Mouse (Mus musculus): ENCODE data around the gene Ndufb2. TPM values are rescaled to one million over a fixed set of nuclear protein-coding genes. Genes with fewer than 3 reads are reported as not detected.

Gene Ndufb2
- polyA plus RNA-seq, 1 experiment from 2014 or later: 299 TPM

- Histone ChIP-seq H3K9ac (no peak overlapping the region), H3K36me3 (peaks cover 27% of the 10 kb centered on the region), H3K9me3 (no peaks in the 10 kb centered on the region), H3K27ac (no peak overlapping the region), H3K27me3 (no peaks in the 10 kb centered on the region), H3K4me2 (replicated peaks) (no peak overlapping the region; the same call in 1 of the 2 replicates), H3K4me1 (peaks cover 4% of the 10 kb centered on the region; the same call in 1 of the 2 replicates), H3K4me3 (no peak overlapping the region)
- 95% methylated on average over 4 of the region's 4 CpGs for WGBS
- no peak for ATAC-seq (ENCODE audit: insufficient number of reproducible peaks, insufficient read depth, low FRiP score, low TSS enrichment)
These were observed 893 bp upstream of the Ndufb2 start for GRCm38 (mm10) chr6:39591481-39591880.

- Histone ChIP-seq H3K4me3 (no peak overlapping the region), H3K27ac (no peak overlapping the region), H3K4me2 (replicated peaks) (no peak overlapping the region), H3K36me3 (peaks cover 41% of the 10 kb centered on the region), H3K9me3 (no peaks in the 10 kb centered on the region), H3K9ac (no peak overlapping the region), H3K4me1 (no peaks in the 10 kb centered on the region), H3K27me3 (no peaks in the 10 kb centered on the region)
- ATAC-seq (ENCODE audit: insufficient number of reproducible peaks, insufficient read depth, low FRiP score, low TSS enrichment): no peak
- 93% methylated on average over 3 of the region's 3 CpGs for WGBS
These were observed 8.5 kb downstream of the Ndufb2 start for GRCm38 (mm10) chr6:39600851-39601250.

- H3K9me3 ChIP-seq: no peaks in the 10 kb centered on the region
- peaks cover 41% of the 10 kb centered on the region for H3K36me3 ChIP-seq
- H3K4me2 ChIP-seq (replicated peaks): no peak overlapping the region
- no peaks in the 10 kb centered on the region for H3K4me1 ChIP-seq
- no peaks in the 10 kb centered on the region for H3K27me3 ChIP-seq
- WGBS: 86% methylated on average over 3 of the region's 3 CpGs
- H3K27ac ChIP-seq: no peak overlapping the region
- H3K9ac ChIP-seq: no peak overlapping the region
- H3K4me3 ChIP-seq: no peak overlapping the region
- ATAC-seq (ENCODE audit: insufficient number of reproducible peaks, insufficient read depth, low FRiP score, low TSS enrichment): no peak
These were observed 9.5 kb downstream of the Ndufb2 start for GRCm38 (mm10) chr6:39601828-39602227.

GRCm38 (mm10) chr6:39604565-39604964 is 12.2 kb downstream of the Ndufb2 start:
- Histone ChIP-seq H3K27ac (no peak overlapping the region), H3K4me3 (no peak overlapping the region), H3K27me3 (no peaks in the 10 kb centered on the region), H3K36me3 (peaks cover 21% of the 10 kb centered on the region), H3K4me2 (replicated peaks) (no peak overlapping the region), H3K4me1 (no peaks in the 10 kb centered on the region), H3K9ac (no peak overlapping the region), H3K9me3 (no peaks in the 10 kb centered on the region)
- ATAC-seq (ENCODE audit: insufficient number of reproducible peaks, insufficient read depth, low FRiP score, low TSS enrichment): no peak
- 79% methylated on average over 5 of the region's 5 CpGs for WGBS

GRCm38 (mm10) chr6:39606056-39606455 is 13.7 kb downstream of the Ndufb2 start:
- 94% methylated on average over 6 of the region's 6 CpGs for WGBS
- Histone ChIP-seq H3K4me3 (no peak overlapping the region), H3K27me3 (no peaks in the 10 kb centered on the region), H3K9me3 (no peaks in the 10 kb centered on the region), H3K4me2 (replicated peaks) (no peak overlapping the region), H3K4me1 (no peaks in the 10 kb centered on the region), H3K9ac (no peak overlapping the region), H3K36me3 (peaks cover 12% of the 10 kb centered on the region), H3K27ac (no peak overlapping the region)
- no peak for ATAC-seq (ENCODE audit: insufficient number of reproducible peaks, insufficient read depth, low FRiP score, low TSS enrichment)

- no peak overlapping the region for H3K9ac ChIP-seq
- WGBS: 70% methylated on average over 3 of the region's 3 CpGs
- no peaks in the 10 kb centered on the region for H3K27me3 ChIP-seq
- H3K36me3 ChIP-seq: peaks cover 11% of the 10 kb centered on the region
- no peak overlapping the region for H3K4me3 ChIP-seq
- no peak overlapping the region for H3K27ac ChIP-seq
- H3K9me3 ChIP-seq: no peaks in the 10 kb centered on the region
- no peak for ATAC-seq (ENCODE audit: insufficient number of reproducible peaks, insufficient read depth, low FRiP score, low TSS enrichment)
- H3K4me1 ChIP-seq: no peaks in the 10 kb centered on the region
- no peak overlapping the region for H3K4me2 ChIP-seq (replicated peaks)
These were observed 14.5 kb downstream of the Ndufb2 start for GRCm38 (mm10) chr6:39606862-39607261.

GRCm38 (mm10) chr6:39607365-39607764 is 15.0 kb downstream of the Ndufb2 start:
- H3K9ac ChIP-seq: no peak overlapping the region
- H3K4me3 ChIP-seq: no peak overlapping the region
- WGBS: 73% methylated on average over 5 of the region's 5 CpGs
- ATAC-seq (ENCODE audit: insufficient number of reproducible peaks, insufficient read depth, low FRiP score, low TSS enrichment): no peak
- H3K4me2 ChIP-seq (replicated peaks): no peak overlapping the region
- H3K4me1 ChIP-seq: no peaks in the 10 kb centered on the region
- no peak overlapping the region for H3K27ac ChIP-seq
- H3K36me3 ChIP-seq: peaks cover 5% of the 10 kb centered on the region
- H3K9me3 ChIP-seq: no peaks in the 10 kb centered on the region
- H3K27me3 ChIP-seq: no peaks in the 10 kb centered on the region

GRCm38 (mm10) chr6:39610207-39610606 is 17.8 kb downstream of the Ndufb2 start:
- no peak overlapping the region for H3K4me3 ChIP-seq
- 70% methylated on average over 2 of the region's 2 CpGs for WGBS
- no peaks in the 10 kb centered on the region for H3K27me3 ChIP-seq
- peaks cover 18% of the 10 kb centered on the region for H3K36me3 ChIP-seq
- no peaks in the 10 kb centered on the region for H3K9me3 ChIP-seq
- H3K27ac ChIP-seq: no peak overlapping the region
- H3K4me1 ChIP-seq: no peaks in the 10 kb centered on the region
- ATAC-seq (ENCODE audit: insufficient number of reproducible peaks, insufficient read depth, low FRiP score, low TSS enrichment): no peak
- no peak overlapping the region for H3K4me2 ChIP-seq (replicated peaks)
- no peak overlapping the region for H3K9ac ChIP-seq

GRCm38 (mm10) chr6:39611296-39611695 is 18.9 kb downstream of the Ndufb2 start:
- no peak for ATAC-seq (ENCODE audit: insufficient number of reproducible peaks, insufficient read depth, low FRiP score, low TSS enrichment)
- 95% methylated on average over 2 of the region's 2 CpGs for WGBS
- Histone ChIP-seq H3K4me3 (no peak overlapping the region), H3K9ac (no peak overlapping the region), H3K36me3 (peaks cover 27% of the 10 kb centered on the region), H3K9me3 (no peaks in the 10 kb centered on the region), H3K4me2 (replicated peaks) (no peak overlapping the region), H3K27me3 (no peaks in the 10 kb centered on the region), H3K4me1 (no peaks in the 10 kb centered on the region), H3K27ac (no peak overlapping the region)

Other genes with a start within 250 kb of the Ndufb2 start
- 50.5 and 58.7 TPM in 2 replicates for gene Slc37a3, start 214.9 kb upstream of the Ndufb2 start, polyA plus RNA-seq (2016; fragmentation: Nextera tagmentation; extraction: Ambion mirVana)
- 0.61 and 1.00 TPM in 2 replicates for gene Rab19, start 211.4 kb upstream of the Ndufb2 start, polyA plus RNA-seq (2016; fragmentation: Nextera tagmentation; extraction: Ambion mirVana)
- 56.4 and 59.0 TPM in 2 replicates for gene Mkrn1, start 172.1 kb upstream of the Ndufb2 start, polyA plus RNA-seq (2016; fragmentation: Nextera tagmentation; extraction: Ambion mirVana)
- 36.1 and 37.7 TPM in 2 replicates for gene Dennd2a, start 34.7 kb upstream of the Ndufb2 start, polyA plus RNA-seq (2016; fragmentation: Nextera tagmentation; extraction: Ambion mirVana)
- 40.5 and 41.1 TPM in 2 replicates for gene Adck2, start 18.7 kb upstream of the Ndufb2 start, polyA plus RNA-seq (2016; fragmentation: Nextera tagmentation; extraction: Ambion mirVana)
- gene Gm42420, start 6.8 kb upstream of the Ndufb2 start, polyA plus RNA-seq (2016; fragmentation: Nextera tagmentation; extraction: Ambion mirVana): 1.9 TPM in 1 of 2 replicates, not detected in the other
- 18.6 and 18.9 TPM in 2 replicates for gene Braf, start 132.9 kb downstream of the Ndufb2 start, polyA plus RNA-seq (2016; fragmentation: Nextera tagmentation; extraction: Ambion mirVana)
- gene Mrps33, start 218.4 kb downstream of the Ndufb2 start, polyA plus RNA-seq (2016; fragmentation: Nextera tagmentation; extraction: Ambion mirVana): 215 and 223 TPM in 2 replicates